Mouse (Mus musculus): ENCODE measurements at regions not wholly inside any gene's neighbourhood (a gene's known extent, or its start where the extent isn't known, plus 50 kb on each side); places are given as distances from the start of the nearest gene placed in this dataset.

DNA sequence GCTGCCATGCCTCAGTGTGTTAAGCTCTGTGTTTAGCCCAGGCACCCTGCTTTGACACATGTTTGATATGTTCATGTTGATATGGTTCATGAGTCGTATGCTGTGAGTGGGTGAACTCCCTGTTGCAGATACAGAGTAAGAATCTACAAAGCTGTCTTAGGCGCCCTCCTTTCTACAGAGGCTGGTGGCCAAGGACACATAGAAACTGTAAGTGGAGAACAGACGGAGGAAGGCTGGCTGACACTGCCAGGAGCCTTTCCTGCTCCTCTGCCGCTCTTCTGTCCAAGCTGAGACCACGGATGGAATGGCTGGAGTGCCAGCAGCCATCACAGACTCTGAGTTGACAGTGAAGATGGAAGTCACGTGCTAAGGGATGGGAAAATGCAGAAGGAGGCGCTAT is 62.0 kb upstream of the Zfp637 start:
- H3K4me2 ChIP-seq (replicated peaks; ENCODE audit: low read depth, low read length): no peak overlapping the region
- H3K9me3 ChIP-seq (ENCODE audit: low read length): no peaks in the 10 kb centered on the region
- H3K4me3 ChIP-seq (ENCODE audit: low read depth, low read length): no peak overlapping the region
- no peaks in the 10 kb centered on the region for H3K4me1 ChIP-seq (ENCODE audit: insufficient read depth, low read depth, low read length)
- WGBS: 69% methylated on average over 7 of the region's 7 CpGs
- peak overlapping the region; percentile 43; the same call in 1 of the 2 replicates for H3K27ac ChIP-seq (ENCODE audit: low read length)
- DNase-seq (ENCODE audit: low spot score) (no peak), ATAC-seq (no peak)
- no peaks in the 10 kb centered on the region for H3K27me3 ChIP-seq (replicated peaks; ENCODE audit: insufficient read depth, low read length)
- no peaks in the 10 kb centered on the region for H3K36me3 ChIP-seq (ENCODE audit: insufficient read depth, low read length)
- TF ChIP-seq EP300 (IDR thresholded peaks at IDR 0.05) (no peak), CTCF (IDR thresholded peaks at IDR 0.05) (no peak)
- no peak overlapping the region for H3K9ac ChIP-seq (replicated peaks; ENCODE audit: low read depth)

DNA sequence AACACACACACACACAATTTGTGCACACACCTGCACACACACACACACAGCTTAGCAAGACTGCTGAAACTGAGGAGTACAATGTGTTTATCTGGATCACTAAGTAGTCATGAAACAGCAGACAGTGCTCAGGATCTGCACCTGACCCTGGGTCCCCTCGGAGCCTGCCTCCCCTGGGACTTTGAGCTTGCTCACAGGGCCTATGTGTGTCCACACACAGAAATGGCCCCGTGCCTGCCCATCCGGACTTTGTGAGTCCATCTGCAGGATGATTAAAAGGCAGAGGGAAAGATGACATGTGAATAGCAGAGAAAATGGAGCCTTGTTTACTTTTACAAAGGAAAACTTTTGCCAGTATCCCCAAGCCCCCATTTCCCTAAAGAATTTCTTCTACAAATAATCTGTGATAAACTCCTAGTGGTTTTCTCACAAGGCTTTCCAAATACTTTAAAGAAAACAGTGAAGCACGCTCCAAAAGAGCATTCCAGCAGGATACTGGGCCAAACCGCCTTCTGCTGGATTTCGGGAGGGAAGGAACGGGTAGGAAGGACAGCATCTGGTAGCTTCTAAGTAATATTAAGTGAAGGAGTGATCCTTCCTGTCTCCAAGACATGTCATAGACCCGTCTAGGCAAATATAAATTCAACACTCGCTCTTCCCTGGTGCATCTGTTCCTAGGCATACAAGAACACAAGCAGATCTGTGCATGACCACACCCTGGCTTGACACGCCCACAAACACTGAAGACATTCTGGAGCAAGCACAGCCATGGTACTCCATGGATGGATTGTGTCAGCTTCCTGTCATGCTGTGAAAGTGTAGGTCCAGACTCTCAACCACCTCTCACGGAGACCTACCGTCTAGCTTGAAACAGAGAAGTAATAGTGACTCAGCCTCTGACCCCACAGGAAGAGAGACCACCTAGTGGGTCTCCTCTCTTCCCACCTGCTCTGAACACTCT is 52.1 kb upstream of the Zfp637 start:
- DNase-seq (ENCODE audit: low spot score): peak; percentile 30

DNA sequence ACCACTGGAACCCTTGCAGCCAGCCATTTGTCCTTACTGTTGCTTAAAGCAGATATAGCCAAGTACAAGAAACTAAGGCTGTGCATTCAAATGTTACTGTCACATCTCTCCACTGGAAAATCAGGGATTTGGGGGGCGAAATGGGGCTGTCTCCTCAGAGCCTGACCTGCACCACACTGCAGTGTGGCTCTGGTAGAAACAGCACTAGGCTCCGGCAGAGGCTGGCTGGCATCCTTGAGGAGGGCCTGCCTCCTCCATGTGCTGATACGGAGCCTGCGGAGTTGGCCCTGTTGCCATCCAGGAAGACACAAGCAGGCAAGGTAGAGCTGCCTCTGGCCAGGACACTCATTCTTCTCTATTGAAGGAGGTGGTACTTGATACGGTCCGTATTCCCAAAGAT is 50.4 kb upstream of the Zfp637 start:
- H3K4me3 ChIP-seq (ENCODE audit: low read depth, low read length): no peak overlapping the region
- no peak for TF ChIP-seq CTCF (IDR thresholded peaks at IDR 0.05)
- TF ChIP-seq EP300 (IDR thresholded peaks at IDR 0.05): no peak
- DNase-seq (ENCODE audit: low spot score): no peak
- no peaks in the 10 kb centered on the region for H3K4me1 ChIP-seq (ENCODE audit: insufficient read depth, low read depth, low read length)
- H3K27ac ChIP-seq (ENCODE audit: low read length): no peak overlapping the region
- WGBS: 92% methylated on average over 6 of the region's 6 CpGs
- no peaks in the 10 kb centered on the region for H3K9me3 ChIP-seq (ENCODE audit: low read length)
- H3K36me3 ChIP-seq (ENCODE audit: insufficient read depth, low read length): no peaks in the 10 kb centered on the region
- no peak overlapping the region for H3K4me2 ChIP-seq (replicated peaks; ENCODE audit: low read depth, low read length)
- no peak overlapping the region for H3K9ac ChIP-seq (replicated peaks; ENCODE audit: low read depth)
- no peaks in the 10 kb centered on the region for H3K27me3 ChIP-seq (replicated peaks; ENCODE audit: insufficient read depth, low read length)
- ATAC-seq: no peak

More for the DNA sequence above, 52.1 kb upstream of the Zfp637 start:
- H3K4me1 ChIP-seq (ENCODE audit: insufficient read depth, low read depth, low read length): no peaks in the 10 kb centered on the region
- H3K4me2 ChIP-seq (replicated peaks; ENCODE audit: low read depth, low read length): no peak overlapping the region
- H3K27ac ChIP-seq (ENCODE audit: low read length): no peak overlapping the region
- H3K4me3 ChIP-seq (ENCODE audit: low read depth, low read length): no peak overlapping the region
- H3K9me3 ChIP-seq (ENCODE audit: low read length): no peaks in the 10 kb centered on the region
- TF ChIP-seq CTCF (IDR thresholded peaks at IDR 0.05) (no peak), EP300 (IDR thresholded peaks at IDR 0.05) (no peak)
- H3K9ac ChIP-seq (replicated peaks; ENCODE audit: low read depth): no peak overlapping the region
- whole genome bisulfite sequencing: 43% methylated on average over 12 of the region's 12 CpGs
- peak; percentile 37; the same call in 1 of the 2 replicates for ATAC-seq
- no peaks in the 10 kb centered on the region for H3K27me3 ChIP-seq (replicated peaks; ENCODE audit: insufficient read depth, low read length)
- no peaks in the 10 kb centered on the region for H3K36me3 ChIP-seq (ENCODE audit: insufficient read depth, low read length)

All from lung, postnatal 0 days (tissue).